Mouse (Mus musculus): ENCODE measurements around the gene Clcc1. TPM values are rescaled to one million over a fixed set of nuclear protein-coding genes. Genes with fewer than 3 reads are reported as not detected.

Gene Clcc1
- polyA plus RNA-seq, 1 experiment from 2014 or later = 64.3 TPM

DNA sequence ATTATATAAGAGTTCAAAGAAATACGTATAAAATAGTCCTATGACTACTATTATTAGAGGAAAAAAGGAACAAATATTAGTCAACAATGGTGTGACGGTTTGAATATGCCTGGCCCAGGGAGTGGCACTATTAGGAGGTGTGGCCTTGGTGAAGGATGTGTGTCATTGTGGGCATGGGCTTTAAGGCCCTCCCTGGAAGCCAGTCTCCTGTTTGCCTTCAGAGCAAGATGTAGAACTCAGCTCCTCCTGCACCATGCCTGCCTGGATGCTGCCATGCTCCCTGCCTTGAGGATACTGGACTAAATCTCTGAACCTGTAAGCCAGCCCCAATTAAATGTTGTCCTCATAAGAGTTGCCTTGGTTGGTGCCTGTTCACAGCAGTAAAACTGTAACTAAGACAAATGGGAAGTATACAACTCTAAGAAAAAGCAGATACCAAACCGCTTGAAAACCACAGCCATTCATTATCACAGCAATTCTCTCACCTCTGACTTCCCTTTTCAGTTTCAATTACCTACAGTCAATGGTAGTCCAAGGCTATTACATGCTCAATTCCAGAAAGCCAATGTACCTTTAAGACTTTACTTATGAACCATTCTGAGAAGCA is 64.3 kb downstream of the Clcc1 start:
- H3K27me3 ChIP-seq (ENCODE audit: control insufficient read depth, insufficient read depth, low read length) = no peaks in the 10 kb centered on the region
- no peak overlapping the region for H3K4me3 ChIP-seq (ENCODE audit: low read length)
- no peak for ATAC-seq (ENCODE audit: low FRiP score, low TSS enrichment)
- no peaks in the 10 kb centered on the region for H3K36me3 ChIP-seq (ENCODE audit: control insufficient read depth, insufficient read depth, low read length)
- peaks cover 14% of the 10 kb centered on the region; the same call in 1 of the 2 replicates for H3K4me1 ChIP-seq (ENCODE audit: control insufficient read depth, insufficient read depth, low read length)
- H3K9me3 ChIP-seq (ENCODE audit: control insufficient read depth, low read length) = no peaks in the 10 kb centered on the region
- WGBS = 86% methylated on average over 3 of the region's 3 CpGs
- no peak overlapping the region for H3K9ac ChIP-seq (ENCODE audit: low read depth, low read length)
- no peak overlapping the region for H3K27ac ChIP-seq (ENCODE audit: low read depth, low read length)
- no peak overlapping the region for H3K4me2 ChIP-seq (replicated peaks; ENCODE audit: low read depth, low read length)

- Histone ChIP-seq H3K4me2 (replicated peaks; ENCODE audit: low read depth, low read length) (no peak overlapping the region), H3K4me3 (ENCODE audit: low read length) (no peak overlapping the region), H3K4me1 (ENCODE audit: control insufficient read depth, insufficient read depth, low read length) (peaks cover 11% of the 10 kb centered on the region; the same call in 1 of the 2 replicates), H3K9me3 (ENCODE audit: control insufficient read depth, low read length) (no peaks in the 10 kb centered on the region), H3K36me3 (ENCODE audit: control insufficient read depth, insufficient read depth, low read length) (no peaks in the 10 kb centered on the region), H3K9ac (ENCODE audit: low read depth, low read length) (no peak overlapping the region), H3K27me3 (ENCODE audit: control insufficient read depth, insufficient read depth, low read length) (no peaks in the 10 kb centered on the region), H3K27ac (ENCODE audit: low read depth, low read length) (no peak overlapping the region)
- WGBS = 73% methylated on average over 2 of the region's 2 CpGs
- ATAC-seq (ENCODE audit: low FRiP score, low TSS enrichment) = no peak
These were observed 65.6 kb downstream of the Clcc1 start for GRCm38 (mm10) chr3:108719357-108719756.

- no peaks in the 10 kb centered on the region for H3K9me3 ChIP-seq (ENCODE audit: control insufficient read depth, low read length)
- no peak overlapping the region for H3K27ac ChIP-seq (ENCODE audit: low read depth, low read length)
- no peaks in the 10 kb centered on the region for H3K27me3 ChIP-seq (ENCODE audit: control insufficient read depth, insufficient read depth, low read length)
- no peak for ATAC-seq (ENCODE audit: low FRiP score, low TSS enrichment)
- H3K36me3 ChIP-seq (ENCODE audit: control insufficient read depth, insufficient read depth, low read length) = no peaks in the 10 kb centered on the region
- no peak overlapping the region for H3K9ac ChIP-seq (ENCODE audit: low read depth, low read length)
- H3K4me3 ChIP-seq (ENCODE audit: low read length) = no peak overlapping the region
- 87% methylated on average over 3 of the region's 3 CpGs for WGBS
- H3K4me2 ChIP-seq (replicated peaks; ENCODE audit: low read depth, low read length) = no peak overlapping the region
- H3K4me1 ChIP-seq (ENCODE audit: control insufficient read depth, insufficient read depth, low read length) = peaks cover 11% of the 10 kb centered on the region; the same call in 1 of the 2 replicates
These were observed 66.0 kb downstream of the Clcc1 start for GRCm38 (mm10) chr3:108719761-108720160.

GRCm38 (mm10) chr3:108721076-108721991 is 67.6 kb downstream of the Clcc1 start:
- peak overlapping the region; percentile 57 for H3K4me2 ChIP-seq (replicated peaks; ENCODE audit: low read depth, low read length)
- ATAC-seq (ENCODE audit: low FRiP score, low TSS enrichment) = no peak
- H3K27ac ChIP-seq (ENCODE audit: low read depth, low read length) = peak overlapping the region; percentile 90
- no peaks in the 10 kb centered on the region for H3K27me3 ChIP-seq (ENCODE audit: control insufficient read depth, insufficient read depth, low read length)
- under 1% methylated on average over 44 of the region's 44 CpGs for WGBS
- H3K36me3 ChIP-seq (ENCODE audit: control insufficient read depth, insufficient read depth, low read length) = no peaks in the 10 kb centered on the region
- H3K9ac ChIP-seq (ENCODE audit: low read depth, low read length) = peak overlapping the region; percentile 91
- H3K4me3 ChIP-seq (ENCODE audit: low read length) = peak overlapping the region; percentile 83
- H3K9me3 ChIP-seq (ENCODE audit: control insufficient read depth, low read length) = no peaks in the 10 kb centered on the region
- H3K4me1 ChIP-seq (ENCODE audit: control insufficient read depth, insufficient read depth, low read length) = peaks cover 11% of the 10 kb centered on the region; the same call in 1 of the 2 replicates

- Histone ChIP-seq H3K27ac (ENCODE audit: low read depth, low read length) (peak within 1 kb of the TSS; percentile 90), H3K27me3 (ENCODE audit: control insufficient read depth, insufficient read depth, low read length) (no peaks in the 10 kb centered on the region), H3K9ac (ENCODE audit: low read depth, low read length) (peak within 1 kb of the TSS; percentile 91), H3K4me3 (ENCODE audit: low read length) (peak within 1 kb of the TSS; percentile 83), H3K36me3 (ENCODE audit: control insufficient read depth, insufficient read depth, low read length) (no peaks in the 10 kb centered on the region), H3K9me3 (ENCODE audit: control insufficient read depth, low read length) (no peaks in the 10 kb centered on the region), H3K4me1 (ENCODE audit: control insufficient read depth, insufficient read depth, low read length) (peaks cover 11% of the 10 kb centered on the region; the same call in 1 of the 2 replicates), H3K4me2 (replicated peaks; ENCODE audit: low read depth, low read length) (peak within 1 kb of the TSS; percentile 57)
- 5% methylated on average over 52 of the region's 53 CpGs for WGBS
- peak; percentile 99 for ATAC-seq (ENCODE audit: low FRiP score, low TSS enrichment)
These were observed 68.5 kb downstream of the Clcc1 start, which contains the start of gene Gpsm2 for GRCm38 (mm10) chr3:108722036-108722872. Gene Gpsm2 (minus strand): TSS chr3:108722309.

DNA sequence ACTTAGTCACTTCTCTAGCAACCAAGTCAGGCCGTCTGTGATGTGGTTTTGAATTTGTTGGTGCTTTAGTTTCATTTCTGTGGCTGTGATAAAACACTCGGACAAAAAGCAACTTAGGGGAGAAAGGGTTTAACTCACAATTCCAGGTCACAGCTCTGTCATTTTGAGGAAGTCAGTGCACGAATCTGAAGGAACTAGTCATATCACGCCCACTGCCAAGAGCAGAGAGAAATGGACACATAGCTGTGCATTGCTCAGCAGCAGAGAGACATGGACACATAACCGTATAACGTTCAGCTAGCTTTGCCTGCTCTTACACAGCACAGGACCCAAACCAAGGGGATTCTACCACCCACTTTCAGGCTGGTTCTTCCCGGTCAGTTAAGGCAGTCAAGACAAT is 72.7 kb downstream of the Clcc1 start:
- Histone ChIP-seq H3K9ac (ENCODE audit: low read depth, low read length) (no peak overlapping the region), H3K27ac (ENCODE audit: low read depth, low read length) (no peak overlapping the region), H3K4me1 (ENCODE audit: control insufficient read depth, insufficient read depth, low read length) (0 out of 2 replicates have a peak, but pooled peaks cover 4% of the 10 kb centered on the region), H3K4me3 (ENCODE audit: low read length) (no peak overlapping the region), H3K9me3 (ENCODE audit: control insufficient read depth, low read length) (no peaks in the 10 kb centered on the region), H3K36me3 (ENCODE audit: control insufficient read depth, insufficient read depth, low read length) (no peaks in the 10 kb centered on the region), H3K4me2 (replicated peaks; ENCODE audit: low read depth, low read length) (no peak overlapping the region), H3K27me3 (ENCODE audit: control insufficient read depth, insufficient read depth, low read length) (no peaks in the 10 kb centered on the region)
- no peak for ATAC-seq (ENCODE audit: low FRiP score, low TSS enrichment)
- 87% methylated on average over 7 of the region's 7 CpGs for WGBS

GRCm38 (mm10) chr3:108727344-108727743 is 73.6 kb downstream of the Clcc1 start:
- Histone ChIP-seq H3K4me3 (ENCODE audit: low read length) (no peak overlapping the region), H3K36me3 (ENCODE audit: control insufficient read depth, insufficient read depth, low read length) (no peaks in the 10 kb centered on the region), H3K4me2 (replicated peaks; ENCODE audit: low read depth, low read length) (no peak overlapping the region), H3K9me3 (ENCODE audit: control insufficient read depth, low read length) (no peaks in the 10 kb centered on the region), H3K27me3 (ENCODE audit: control insufficient read depth, insufficient read depth, low read length) (no peaks in the 10 kb centered on the region), H3K4me1 (ENCODE audit: control insufficient read depth, insufficient read depth, low read length) (0 out of 2 replicates have a peak, but pooled peaks cover 4% of the 10 kb centered on the region), H3K9ac (ENCODE audit: low read depth, low read length) (no peak overlapping the region), H3K27ac (ENCODE audit: low read depth, low read length) (no peak overlapping the region)
- ATAC-seq (ENCODE audit: low FRiP score, low TSS enrichment) = no peak

GRCm38 (mm10) chr3:108727776-108728175 is 74.1 kb downstream of the Clcc1 start:
- H3K27ac ChIP-seq (ENCODE audit: low read depth, low read length) = no peak overlapping the region
- ATAC-seq (ENCODE audit: low FRiP score, low TSS enrichment) = no peak
- no peaks in the 10 kb centered on the region for H3K36me3 ChIP-seq (ENCODE audit: control insufficient read depth, insufficient read depth, low read length)
- H3K4me3 ChIP-seq (ENCODE audit: low read length) = no peak overlapping the region
- H3K4me1 ChIP-seq (ENCODE audit: control insufficient read depth, insufficient read depth, low read length) = 0 out of 2 replicates have a peak, but pooled peaks cover 3% of the 10 kb centered on the region
- H3K9me3 ChIP-seq (ENCODE audit: control insufficient read depth, low read length) = no peaks in the 10 kb centered on the region
- WGBS = 88% methylated on average over 3 of the region's 3 CpGs
- no peak overlapping the region for H3K4me2 ChIP-seq (replicated peaks; ENCODE audit: low read depth, low read length)
- no peak overlapping the region for H3K9ac ChIP-seq (ENCODE audit: low read depth, low read length)
- H3K27me3 ChIP-seq (ENCODE audit: control insufficient read depth, insufficient read depth, low read length) = no peaks in the 10 kb centered on the region

All from kidney, embryonic 14.5 days (tissue).